Mouse (Mus musculus) megakaryocyte, embryonic 14.5 days (primary cell): Measurements from ENCODE around the gene Rrp36.

ENCODE experiments used
- FLI1 ChIP-seq: IDR thresholded peaks from 2 replicates; pipeline ENCODE4 v1.6.1; 2012; ENCODE audit warnings: low read length, inconsistent platforms, mixed read lengths
- GATA1 ChIP-seq: IDR thresholded peaks from 3 replicates; pipeline ENCODE4 v1.6.1; 2012; ENCODE audit warnings: mixed read lengths, low read length, inconsistent platforms, borderline replicate concordance

DNA sequence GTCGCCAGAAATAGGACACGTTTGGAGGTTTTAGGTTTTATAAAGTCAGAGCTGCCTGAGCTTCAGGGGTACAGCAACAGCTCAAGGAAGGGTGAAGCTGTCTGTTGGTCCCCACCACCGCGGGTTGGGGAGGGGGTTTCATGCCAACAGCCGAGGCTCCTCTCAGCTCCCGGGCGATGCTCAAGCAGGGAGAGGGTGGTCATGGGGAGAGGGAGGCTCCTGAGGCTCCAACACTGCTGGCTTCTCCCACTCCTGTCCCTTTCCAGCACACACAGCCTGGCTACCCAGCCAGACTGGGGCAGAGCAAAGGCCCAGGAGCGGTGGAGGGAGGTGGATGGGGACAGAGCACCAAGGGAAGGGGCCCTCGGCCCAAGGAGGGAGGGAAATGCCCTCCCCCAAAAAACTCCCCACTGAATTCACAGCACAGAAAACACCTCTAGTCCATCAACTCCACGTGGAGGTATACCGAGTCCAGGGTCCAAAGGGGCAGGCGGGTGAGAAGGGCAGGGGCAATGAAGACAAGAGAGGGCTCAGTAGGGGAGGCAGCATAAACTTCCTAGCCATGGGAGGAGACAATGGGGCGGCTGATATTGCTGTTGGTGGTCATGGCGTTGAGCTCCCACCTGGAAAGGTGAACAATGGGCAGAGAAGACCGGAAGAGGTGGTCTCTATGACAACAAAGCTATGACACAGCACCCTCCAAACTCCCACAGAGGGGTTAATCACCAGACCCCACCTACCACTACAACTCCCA, 555 bp upstream of the Rrp36 start:
- TF ChIP-seq GATA1 (no peak), FLI1 (no peak)
